Mouse (Mus musculus) cortical plate, adult 2 months (tissue): Measurements from ENCODE around the gene Rufy1. TPM values are rescaled to one million over a fixed set of nuclear protein-coding genes. Genes with fewer than 3 reads are reported as not detected.

Experiments
- H3K27ac ChIP-seq: fragments of 200-500 bp; 2 replicates; pipeline ENCODE4 v1.5.1; 2012; ENCODE audit warnings: low read length, control low read depth, inconsistent platforms; ENCODE audit not compliant: insufficient read depth
- H3K4me1 ChIP-seq: fragments of 200-500 bp; 2 replicates; pipeline ENCODE4 v1.6.1; 2011; ENCODE audit warnings: low read length; ENCODE audit not compliant: control insufficient read depth, insufficient read depth
- H3K4me3 ChIP-seq: fragments of 200-500 bp; 2 replicates; pipeline ENCODE4 v1.5.1; 2011; ENCODE audit warnings: mild to moderate bottlenecking, low read length, control low read depth; ENCODE audit not compliant: insufficient read depth
- CTCF ChIP-seq: fragments of 200-500 bp; IDR thresholded peaks from 2 replicates; pipeline ENCODE4 v1.5.1; 2011; ENCODE audit warnings: mild to moderate bottlenecking, control low read depth, low read length; ENCODE audit not compliant: insufficient read depth; ENCODE audit errors: extremely low read depth
- POLR2A ChIP-seq: fragments of 200-500 bp; IDR thresholded peaks from 2 replicates; pipeline ENCODE4 v1.6.1; 2011; ENCODE audit warnings: mild to moderate bottlenecking, low read length, control low read depth; ENCODE audit not compliant: insufficient read depth; ENCODE audit errors: extremely low read depth
- polyA plus RNA-seq: library from polyadenylated mRNA; depleted of rRNA; stranded (reverse); fragments of >200 nt; gene quantifications from 2 replicates; pipeline ENCODE4 v1.2.3, GENCODE M21; 2012

Rufy1 gene
- polyA plus RNA-seq, 1 experiment = 37.5 TPM

DNA sequence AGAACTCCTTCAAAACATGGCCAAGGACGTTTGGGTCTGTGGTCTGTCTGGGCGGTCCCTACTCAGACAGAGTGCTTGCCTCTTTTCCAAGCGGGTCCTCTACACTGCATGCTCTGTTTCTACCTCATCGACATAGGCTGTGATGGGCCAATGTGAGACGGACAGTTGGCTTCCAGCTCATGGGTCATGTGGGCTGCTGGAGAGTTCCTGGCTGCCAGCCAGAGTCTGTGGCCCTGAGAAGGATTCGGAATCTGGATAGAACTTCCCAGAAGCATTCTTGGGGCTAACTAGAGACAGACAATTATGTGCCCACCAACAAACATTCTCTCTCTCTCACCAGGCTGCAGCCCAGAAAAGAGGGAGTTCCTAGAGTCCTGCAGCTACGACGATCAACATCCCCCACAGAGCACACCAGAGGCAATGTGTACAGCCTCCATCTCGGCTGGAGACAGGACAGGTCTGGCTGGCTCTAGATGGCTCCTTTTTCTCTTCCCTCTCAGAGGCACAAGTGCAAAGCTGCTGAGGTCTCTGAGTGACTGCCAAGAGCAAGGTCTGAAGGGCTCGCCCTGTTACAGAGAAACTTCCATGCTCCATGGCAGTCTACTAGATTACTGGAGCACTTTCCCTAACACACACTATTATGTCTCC, 27.4 kb downstream of the Rufy1 start:
- Histone ChIP-seq H3K4me3 (no peak overlapping the region), H3K4me1 (no peaks in the 10 kb centered on the region), H3K27ac (no peak overlapping the region)
- no peak for TF ChIP-seq POLR2A
- TF ChIP-seq CTCF = no peak

DNA sequence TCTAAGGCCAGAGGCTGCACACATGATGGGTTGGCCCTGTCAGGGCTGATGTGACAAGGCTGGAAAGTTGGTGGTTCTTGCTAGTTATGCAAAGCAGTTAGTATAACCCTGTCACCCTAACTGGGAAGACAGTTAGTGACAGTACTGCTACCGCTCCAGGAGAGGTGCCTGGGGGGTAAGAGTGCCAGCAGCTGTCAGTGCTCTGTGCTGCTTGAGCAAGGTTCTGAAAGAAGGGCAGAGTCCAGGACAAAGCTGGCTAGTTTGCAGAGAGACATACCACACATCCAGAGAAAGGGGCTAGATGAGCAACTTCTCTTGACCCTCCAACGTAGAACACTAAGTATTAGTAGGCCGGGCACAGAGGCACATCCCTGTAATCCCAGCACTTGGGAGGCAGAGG, 28.4 kb downstream of the Rufy1 start:
- H3K27ac ChIP-seq = no peak overlapping the region
- H3K4me3 ChIP-seq = no peak overlapping the region
- no peaks in the 10 kb centered on the region for H3K4me1 ChIP-seq
- TF ChIP-seq POLR2A (no peak), CTCF (no peak)

DNA sequence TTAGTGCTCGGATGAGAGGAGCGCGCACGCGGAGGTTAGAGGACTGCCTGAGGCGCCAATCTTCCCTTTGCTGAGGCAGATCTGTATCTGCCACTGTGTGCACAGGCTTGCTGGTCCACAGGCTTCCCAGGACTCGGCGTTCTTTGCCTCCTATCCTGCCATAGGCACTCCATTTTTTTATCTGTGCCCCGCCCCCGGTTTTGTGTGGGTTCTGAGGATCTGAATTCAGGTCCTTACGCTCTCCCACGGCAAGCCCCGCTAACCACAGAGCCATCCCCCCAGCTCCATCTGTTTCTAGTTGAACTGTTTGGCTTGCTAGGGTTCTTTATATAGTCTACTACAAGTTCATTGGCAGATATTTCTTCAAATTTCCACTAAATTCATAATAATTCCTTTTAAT, 32.1 kb downstream of the Rufy1 start:
- Histone ChIP-seq H3K4me3 (no peak overlapping the region), H3K27ac (no peak overlapping the region), H3K4me1 (no peaks in the 10 kb centered on the region)
- no peak for TF ChIP-seq CTCF

DNA sequence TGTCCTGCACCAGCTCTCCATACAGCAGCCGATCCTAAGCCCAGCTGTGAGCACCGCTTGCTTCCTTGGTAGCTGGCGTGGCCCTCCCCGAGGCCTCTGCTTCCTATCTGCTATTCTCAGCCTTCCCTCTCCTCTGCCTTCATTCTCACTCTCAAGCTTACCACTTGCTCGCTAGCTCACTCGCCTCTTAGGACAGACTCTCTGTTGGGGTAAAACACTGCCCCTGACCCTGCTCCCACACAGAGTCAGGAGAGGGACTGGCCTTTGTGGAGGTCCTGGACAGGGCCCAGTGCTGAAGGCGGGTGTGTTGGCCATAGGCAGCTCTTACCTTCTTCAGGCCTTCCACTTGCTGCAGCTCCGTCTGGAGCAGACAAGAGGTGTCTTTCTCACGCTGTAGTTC, 33.6 kb downstream of the Rufy1 start:
- TF ChIP-seq CTCF (no peak), POLR2A (no peak)
- H3K4me3 ChIP-seq = no peak overlapping the region
- H3K4me1 ChIP-seq = no peaks in the 10 kb centered on the region

DNA sequence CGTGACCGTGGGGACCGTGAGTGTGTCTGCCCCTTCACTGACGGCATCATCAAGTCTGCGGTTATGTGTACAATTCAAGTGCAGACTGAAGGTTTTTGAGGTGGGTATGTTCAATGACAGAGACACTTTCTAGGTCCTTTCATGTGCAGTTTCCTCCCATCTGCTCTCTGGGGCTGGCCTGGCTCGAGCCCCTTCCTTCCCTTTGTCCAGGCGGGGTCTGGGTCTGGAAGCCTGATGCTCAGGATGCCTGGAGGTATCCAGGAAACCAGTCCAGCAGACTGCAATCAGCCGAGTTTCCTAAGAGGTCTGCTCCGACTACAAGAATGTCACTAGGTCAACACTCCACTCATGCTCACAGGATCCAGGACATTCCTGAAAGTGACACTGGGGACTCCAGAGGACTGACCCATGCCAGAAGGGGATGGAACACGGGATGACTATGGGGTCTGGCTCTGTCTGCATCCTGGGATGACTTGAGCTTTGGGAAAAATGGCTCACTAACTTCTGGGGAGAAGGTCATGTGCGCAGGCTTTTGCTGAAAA, 34.1 kb downstream of the Rufy1 start:
- Histone ChIP-seq H3K4me1 (no peaks in the 10 kb centered on the region), H3K27ac (no peak overlapping the region), H3K4me3 (no peak overlapping the region)
- no peak for TF ChIP-seq POLR2A
- no peak for TF ChIP-seq CTCF

More for the DNA sequence above, 33.6 kb downstream of the Rufy1 start:
- no peak overlapping the region for H3K27ac ChIP-seq

DNA sequence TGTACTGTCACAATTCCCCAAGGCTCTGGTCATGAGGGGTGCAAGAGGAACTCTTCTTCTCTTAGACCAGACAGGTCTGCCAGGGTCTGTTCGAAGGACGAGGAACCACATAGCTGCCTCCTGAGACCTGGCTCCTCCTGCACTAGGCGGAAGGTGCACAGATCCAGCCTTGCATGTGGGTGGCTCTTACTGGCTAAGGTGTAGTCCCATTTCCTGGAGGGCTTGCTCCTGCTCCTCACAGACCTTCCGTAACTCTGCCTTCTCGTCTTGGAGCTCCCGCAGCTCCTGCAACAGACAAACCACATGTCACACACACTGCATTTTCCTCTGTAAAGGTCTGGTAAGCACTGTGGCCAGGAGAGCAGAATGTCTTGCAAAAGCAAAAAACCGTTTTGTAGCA, 36.2 kb downstream of the Rufy1 start:
- TF ChIP-seq CTCF = no peak
- TF ChIP-seq POLR2A = no peak
- Histone ChIP-seq H3K27ac (no peak overlapping the region), H3K4me3 (no peak overlapping the region), H3K4me1 (no peaks in the 10 kb centered on the region)

DNA sequence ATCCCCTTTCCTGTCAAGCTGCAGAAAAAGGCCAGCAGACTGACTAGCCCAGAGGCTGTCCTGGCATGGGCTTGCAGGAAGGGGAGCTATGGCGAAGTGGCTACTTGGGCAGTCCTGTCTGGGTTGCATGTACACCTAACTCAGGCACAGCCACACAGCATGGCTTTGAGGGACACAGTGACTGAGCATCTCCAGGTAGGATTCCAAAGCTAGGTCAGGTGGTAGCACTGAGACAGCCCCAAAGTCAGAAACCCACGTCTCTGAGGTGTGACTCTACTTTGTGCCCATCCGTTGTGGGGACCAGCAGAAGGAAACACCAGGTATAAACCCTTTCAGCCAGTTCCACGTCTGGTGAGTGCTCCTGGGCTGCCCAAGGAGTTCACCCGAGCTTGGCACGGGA, 37.6 kb downstream of the Rufy1 start:
- H3K4me1 ChIP-seq = no peaks in the 10 kb centered on the region

DNA sequence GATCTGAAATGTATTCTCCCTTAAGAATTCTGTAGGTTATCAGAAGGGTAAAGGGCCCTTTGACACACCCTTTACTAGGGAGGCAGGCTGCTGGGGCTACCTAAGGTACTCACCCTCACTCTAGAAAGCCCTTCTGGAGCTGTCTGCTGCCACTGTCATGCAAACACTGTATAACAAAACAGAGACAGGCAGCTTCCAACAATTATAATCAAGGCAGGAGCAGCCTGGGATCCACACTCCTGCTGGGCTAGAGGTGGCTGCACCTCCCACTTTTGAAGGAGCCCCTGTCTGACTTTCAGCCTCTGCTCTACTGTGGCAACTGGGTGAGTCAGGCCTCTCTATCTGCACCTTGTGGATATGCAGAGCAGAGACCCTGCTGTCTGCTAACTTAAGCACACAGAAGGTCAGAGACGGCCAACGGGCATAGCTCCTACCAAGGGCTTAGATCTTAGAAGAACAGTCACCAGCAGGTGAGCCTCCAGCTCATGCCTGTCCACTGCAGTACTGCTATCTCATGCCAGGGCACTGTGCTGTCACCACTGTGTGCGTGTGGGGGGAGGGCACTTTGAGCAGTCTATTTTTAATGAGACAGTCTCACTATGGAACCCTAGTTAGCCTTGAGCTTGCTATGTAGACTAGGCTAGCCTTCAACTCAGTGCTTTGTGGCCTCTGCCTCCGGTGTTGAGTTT, 39.5 kb downstream of the Rufy1 start:
- Histone ChIP-seq H3K4me3 (no peak overlapping the region), H3K27ac (no peak overlapping the region)
- TF ChIP-seq CTCF = no peak
- TF ChIP-seq POLR2A = no peak

More for the DNA sequence above, 37.6 kb downstream of the Rufy1 start:
- Histone ChIP-seq H3K27ac (no peak overlapping the region), H3K4me3 (no peak overlapping the region)
- no peak for TF ChIP-seq CTCF
- TF ChIP-seq POLR2A = no peak

DNA sequence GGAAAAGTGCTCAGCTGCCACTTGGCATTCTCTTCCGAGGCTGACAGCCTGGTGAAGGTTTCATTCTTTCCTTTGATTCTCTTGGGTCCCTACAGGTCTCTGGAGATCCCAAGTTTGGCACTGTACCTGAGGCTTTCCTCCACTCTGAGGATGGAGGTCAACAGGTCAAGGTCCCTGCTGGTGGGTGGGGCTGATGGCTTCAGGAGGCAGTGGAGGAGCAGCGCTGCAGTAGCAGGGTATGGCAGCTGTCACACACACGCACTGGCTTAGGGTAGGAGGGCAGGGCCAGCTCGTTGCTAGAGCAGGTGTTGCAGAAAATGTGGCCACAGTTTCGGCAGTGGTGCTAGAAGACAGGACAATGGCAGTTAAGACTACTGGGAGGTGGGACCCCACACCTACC, 41.3 kb downstream of the Rufy1 start:
- H3K27ac ChIP-seq = no peak overlapping the region

More for the DNA sequence above, 39.5 kb downstream of the Rufy1 start:
- no peaks in the 10 kb centered on the region for H3K4me1 ChIP-seq

DNA sequence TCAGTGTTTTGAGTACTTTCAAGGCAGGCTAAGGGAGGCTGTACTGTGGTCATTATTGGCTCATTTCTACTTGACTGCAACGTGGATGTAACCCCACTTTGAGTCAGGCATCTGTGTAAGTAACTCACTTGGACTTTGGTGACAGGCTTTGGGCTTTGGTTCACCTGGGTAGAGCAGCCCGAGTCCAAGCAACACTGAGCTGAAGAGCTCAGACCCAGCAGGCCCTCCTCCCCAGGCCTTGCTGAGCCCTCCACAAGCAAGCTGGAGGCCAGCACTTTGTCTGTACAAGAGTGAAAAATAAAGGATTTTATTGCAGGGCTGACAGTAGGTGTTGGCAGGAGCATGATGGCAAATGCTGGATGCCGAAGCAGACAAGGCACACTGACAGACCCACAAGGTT, 41.9 kb downstream of the Rufy1 start:
- H3K4me3 ChIP-seq = no peak overlapping the region
- no peak overlapping the region for H3K27ac ChIP-seq
- TF ChIP-seq CTCF (no peak), POLR2A (no peak)
- H3K4me1 ChIP-seq = no peaks in the 10 kb centered on the region

More for the DNA sequence above, 41.3 kb downstream of the Rufy1 start:
- TF ChIP-seq CTCF = no peak
- TF ChIP-seq POLR2A = no peak
- Histone ChIP-seq H3K4me1 (no peaks in the 10 kb centered on the region), H3K4me3 (no peak overlapping the region)
